Mouse (Mus musculus): ENCODE results near the gene Lasp1. TPM values are rescaled to one million over a fixed set of nuclear protein-coding genes. Genes with fewer than 3 reads are reported as not detected.
A peak's percentile ranks its signal among the peaks of the same experiment; 100 is the strongest.
"Not testable (repeated sequence)": the region's sequence is repeated elsewhere in the genome, so short reads cannot be mapped to it uniquely, and the experiment has no call there.

Gene Lasp1
- polyA plus RNA-seq, 1 experiment from 2014 or later: 202 TPM

DNA sequence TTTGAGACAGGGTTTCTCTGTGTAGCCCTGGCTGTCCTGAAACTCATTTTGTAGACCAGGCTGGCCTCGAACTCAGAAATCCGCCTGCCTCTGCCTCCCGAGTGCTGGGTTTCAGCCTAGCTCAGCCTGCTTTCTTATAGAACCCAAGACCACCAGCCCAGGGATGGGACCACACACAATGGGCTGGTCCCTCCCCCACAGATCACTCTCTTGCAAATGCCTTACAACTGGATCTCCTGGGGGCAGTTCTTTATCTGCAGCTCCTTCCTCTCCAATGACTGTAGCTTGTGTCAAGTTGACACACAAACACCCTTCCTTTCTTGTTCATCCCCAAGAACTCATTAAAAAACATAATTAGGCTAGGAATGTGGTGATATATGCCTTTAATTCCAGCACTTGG lies 10.8 kb upstream of the Lasp1 start:
- H3K27ac ChIP-seq (ENCODE audit: low read length): no peak overlapping the region
- 95% methylated on average over 3 of the region's 3 CpGs for WGBS
- no peaks in the 10 kb centered on the region for H3K27me3 ChIP-seq (ENCODE audit: control insufficient read depth, insufficient read depth, low read depth, low read length)
- no peaks in the 10 kb centered on the region for H3K36me3 ChIP-seq (ENCODE audit: control insufficient read depth, insufficient read depth, low read length)
- no peak overlapping the region for H3K4me2 ChIP-seq (ENCODE audit: low read length)
- no peak for ATAC-seq
- no peaks in the 10 kb centered on the region for H3K9me3 ChIP-seq (replicated peaks; ENCODE audit: control insufficient read depth, low read length, poor library complexity, severe bottlenecking)
- no peak overlapping the region for H3K9ac ChIP-seq (ENCODE audit: low read depth, low read length)
- H3K4me3 ChIP-seq (ENCODE audit: low read depth, low read length): no peak overlapping the region
- no peaks in the 10 kb centered on the region for H3K4me1 ChIP-seq (ENCODE audit: control insufficient read depth, insufficient read depth, low read length)

GRCm38 (mm10) chr11:97789727-97790126 lies 9.1 kb upstream of the Lasp1 start:
- 88% methylated on average over 5 of the region's 5 CpGs for WGBS
- Histone ChIP-seq H3K4me2 (ENCODE audit: low read length) (no peak overlapping the region), H3K27ac (ENCODE audit: low read length) (no peak overlapping the region), H3K9ac (ENCODE audit: low read depth, low read length) (no peak overlapping the region), H3K4me3 (ENCODE audit: low read depth, low read length) (no peak overlapping the region), H3K4me1 (ENCODE audit: control insufficient read depth, insufficient read depth, low read length) (no peaks in the 10 kb centered on the region), H3K9me3 (replicated peaks; ENCODE audit: control insufficient read depth, low read length, poor library complexity, severe bottlenecking) (no peaks in the 10 kb centered on the region), H3K27me3 (ENCODE audit: control insufficient read depth, insufficient read depth, low read depth, low read length) (no peaks in the 10 kb centered on the region), H3K36me3 (ENCODE audit: control insufficient read depth, insufficient read depth, low read length) (no peaks in the 10 kb centered on the region)
- no peak for ATAC-seq

DNA sequence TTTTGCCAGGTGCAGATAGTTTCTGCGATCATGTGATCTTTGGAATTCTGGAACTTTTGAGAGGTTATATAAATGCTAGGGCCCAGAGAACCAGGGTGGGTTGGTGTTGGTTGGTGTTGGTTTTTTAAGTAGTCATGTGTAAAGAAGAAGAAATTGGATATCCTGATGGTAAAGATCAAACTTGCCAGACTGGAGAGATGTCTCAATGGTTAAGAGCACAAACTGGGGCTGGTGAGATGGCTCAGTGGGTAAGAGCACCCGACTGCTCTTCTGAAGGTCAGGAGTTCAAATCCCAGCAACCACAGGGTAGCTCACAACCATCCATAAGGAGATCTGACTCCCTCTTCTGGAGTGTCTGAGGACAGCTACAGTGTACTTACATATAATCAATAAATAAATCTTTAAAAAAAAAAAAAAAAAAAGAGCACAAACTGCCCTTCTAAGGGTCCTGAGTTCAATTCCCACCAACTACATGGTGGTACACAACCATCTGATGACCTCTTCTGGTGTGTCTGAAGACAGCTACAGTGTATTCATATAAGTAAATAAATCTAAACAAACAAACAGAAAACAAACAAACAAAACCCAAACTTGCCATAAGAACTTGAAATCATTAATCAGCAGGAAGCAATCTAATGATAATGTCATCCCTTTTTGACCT lies 7.9 kb upstream of the Lasp1 start:
- H3K4me3 ChIP-seq (ENCODE audit: low read depth, low read length); H3K27me3 ChIP-seq (ENCODE audit: control insufficient read depth, insufficient read depth, low read depth, low read length); H3K9me3 ChIP-seq (replicated peaks; ENCODE audit: control insufficient read depth, low read length, poor library complexity, severe bottlenecking); H3K27ac ChIP-seq (ENCODE audit: low read length); H3K4me2 ChIP-seq (ENCODE audit: low read length); H3K4me1 ChIP-seq (ENCODE audit: control insufficient read depth, insufficient read depth, low read length); ATAC-seq; H3K36me3 ChIP-seq (ENCODE audit: control insufficient read depth, insufficient read depth, low read length); H3K9ac ChIP-seq (ENCODE audit: low read depth, low read length): not testable (repeated sequence)
- WGBS: 83% methylated on average over 2 of the region's 2 CpGs

- Histone ChIP-seq H3K4me2 (ENCODE audit: low read length) (no peak overlapping the region), H3K4me3 (ENCODE audit: low read depth, low read length) (no peak overlapping the region), H3K9me3 (replicated peaks; ENCODE audit: control insufficient read depth, low read length, poor library complexity, severe bottlenecking) (no peaks in the 10 kb centered on the region), H3K4me1 (ENCODE audit: control insufficient read depth, insufficient read depth, low read length) (no peaks in the 10 kb centered on the region), H3K9ac (ENCODE audit: low read depth, low read length) (no peak overlapping the region), H3K27ac (ENCODE audit: low read length) (no peak overlapping the region), H3K36me3 (ENCODE audit: control insufficient read depth, insufficient read depth, low read length) (no peaks in the 10 kb centered on the region), H3K27me3 (ENCODE audit: control insufficient read depth, insufficient read depth, low read depth, low read length) (no peaks in the 10 kb centered on the region)
- ATAC-seq: no peak
- WGBS: 8% methylated on average over 2 of the region's 2 CpGs
These were observed 5.6 kb upstream of the Lasp1 start for GRCm38 (mm10) chr11:97793165-97793564.

DNA sequence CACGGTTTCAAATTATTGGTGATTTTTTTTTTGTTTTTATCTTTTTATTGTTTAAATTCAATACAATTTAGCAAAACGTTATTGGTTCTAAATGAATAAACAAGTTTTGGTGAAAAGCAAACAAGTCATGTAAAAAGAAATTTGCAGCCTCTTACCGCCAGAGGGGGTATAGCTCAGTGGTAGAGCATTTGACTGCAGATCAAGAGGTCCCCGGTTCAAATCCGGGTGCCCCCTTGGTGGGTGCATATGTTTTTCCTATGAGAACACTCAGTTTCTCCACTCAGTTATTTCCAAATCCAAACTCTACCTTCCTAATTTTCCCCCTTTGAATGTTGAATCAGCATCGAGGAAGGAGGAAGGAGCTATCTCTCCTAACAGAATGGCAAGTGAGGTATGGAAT lies 1.9 kb upstream of the Lasp1 start:
- ATAC-seq: no peak
- H3K27me3 ChIP-seq (ENCODE audit: control insufficient read depth, insufficient read depth, low read depth, low read length): no peaks in the 10 kb centered on the region
- WGBS: 7% methylated on average over 6 of the region's 6 CpGs
- no peak overlapping the region for H3K27ac ChIP-seq (ENCODE audit: low read length)
- H3K4me2 ChIP-seq (ENCODE audit: low read length): no peak overlapping the region
- H3K36me3 ChIP-seq (ENCODE audit: control insufficient read depth, insufficient read depth, low read length): no peaks in the 10 kb centered on the region
- H3K9me3 ChIP-seq (replicated peaks; ENCODE audit: control insufficient read depth, low read length, poor library complexity, severe bottlenecking): no peaks in the 10 kb centered on the region
- H3K9ac ChIP-seq (ENCODE audit: low read depth, low read length): no peak overlapping the region
- peaks cover 10% of the 10 kb centered on the region for H3K4me1 ChIP-seq (ENCODE audit: control insufficient read depth, insufficient read depth, low read length)
- no peak overlapping the region for H3K4me3 ChIP-seq (ENCODE audit: low read depth, low read length)

DNA sequence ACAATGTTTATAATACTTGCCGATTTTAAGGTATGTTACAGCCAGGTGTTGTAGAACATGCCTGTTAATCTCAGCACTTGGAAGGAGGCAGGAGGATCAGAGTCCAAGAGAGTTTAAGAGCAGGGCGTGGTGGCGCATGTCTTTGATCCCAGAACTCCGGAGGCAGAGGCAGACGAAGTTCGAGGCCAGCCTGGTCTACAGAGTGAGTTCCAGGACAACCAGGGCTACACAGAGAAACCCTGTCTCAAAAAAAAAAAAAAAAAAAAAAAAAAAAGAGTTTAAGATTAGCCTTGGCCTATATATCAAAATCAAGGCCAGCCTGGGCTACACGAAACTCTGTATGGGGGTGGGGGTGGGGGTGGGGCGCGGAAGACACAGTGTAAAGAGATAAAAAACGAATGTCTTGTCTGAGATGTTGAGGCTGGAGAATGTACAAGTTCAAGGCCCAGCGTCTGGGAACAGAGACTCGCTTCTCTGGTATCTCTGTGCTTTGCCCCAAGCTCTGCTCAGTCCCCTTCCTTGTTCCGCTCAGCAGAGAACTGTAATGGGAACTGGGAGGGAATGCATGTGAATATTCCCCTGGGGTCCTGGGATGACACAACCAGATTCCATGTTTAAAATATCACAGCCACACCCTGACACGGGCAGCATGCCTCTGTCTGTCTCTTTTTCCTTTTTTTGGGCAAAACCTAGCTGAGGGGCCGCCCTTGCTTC lies 1.3 kb upstream of the Lasp1 start:
- no peak overlapping the region for H3K9ac ChIP-seq (ENCODE audit: low read depth, low read length)
- H3K4me2 ChIP-seq (ENCODE audit: low read length): peak overlapping the region; percentile 76; the same call in 1 of the 2 replicates
- ATAC-seq: no peak
- 65% methylated on average over 15 of the region's 15 CpGs for WGBS
- no peaks in the 10 kb centered on the region for H3K27me3 ChIP-seq (ENCODE audit: control insufficient read depth, insufficient read depth, low read depth, low read length)
- H3K36me3 ChIP-seq (ENCODE audit: control insufficient read depth, insufficient read depth, low read length): no peaks in the 10 kb centered on the region
- no peak overlapping the region for H3K4me3 ChIP-seq (ENCODE audit: low read depth, low read length)
- peaks cover 17% of the 10 kb centered on the region for H3K4me1 ChIP-seq (ENCODE audit: control insufficient read depth, insufficient read depth, low read length)
- no peak overlapping the region; the same call in 1 of the 2 replicates for H3K27ac ChIP-seq (ENCODE audit: low read length)
- H3K9me3 ChIP-seq (replicated peaks; ENCODE audit: control insufficient read depth, low read length, poor library complexity, severe bottlenecking): no peaks in the 10 kb centered on the region

DNA sequence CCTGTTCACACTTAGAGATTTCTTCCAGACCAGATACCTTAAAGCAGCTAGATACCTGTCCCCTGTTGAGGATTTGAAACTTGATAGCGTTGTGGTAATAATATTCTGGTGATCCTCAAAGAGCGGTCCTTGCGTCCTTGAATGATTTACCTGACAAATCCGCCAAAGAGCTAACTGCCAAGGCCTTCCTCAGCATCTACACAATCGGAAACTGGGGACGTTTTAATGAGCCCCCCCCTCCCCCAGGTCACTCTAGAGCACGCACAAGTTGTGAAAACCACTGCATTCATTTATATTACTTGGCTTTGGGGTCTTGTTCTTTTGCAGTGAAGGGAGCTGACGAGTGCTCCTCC lies 741 bp upstream of the Lasp1 start:
- Histone ChIP-seq H3K27me3 (ENCODE audit: control insufficient read depth, insufficient read depth, low read depth, low read length) (no peaks in the 10 kb centered on the region), H3K36me3 (ENCODE audit: control insufficient read depth, insufficient read depth, low read length) (no peaks in the 10 kb centered on the region), H3K4me2 (ENCODE audit: low read length) (peak overlapping the region; percentile 76), H3K9ac (ENCODE audit: low read depth, low read length) (0 out of 2 replicates have a peak overlapping the region, but pooled peaks have one; percentile 3), H3K4me1 (ENCODE audit: control insufficient read depth, insufficient read depth, low read length) (peaks cover 19% of the 10 kb centered on the region), H3K9me3 (replicated peaks; ENCODE audit: control insufficient read depth, low read length, poor library complexity, severe bottlenecking) (no peaks in the 10 kb centered on the region), H3K27ac (ENCODE audit: low read length) (peak overlapping the region; percentile 98), H3K4me3 (ENCODE audit: low read depth, low read length) (peak overlapping the region; percentile 92)
- 34% methylated on average over 8 of the region's 8 CpGs for WGBS
- no peak for ATAC-seq

- peak overlapping the region; percentile 98 for H3K27ac ChIP-seq (ENCODE audit: low read length)
- ATAC-seq: peak; percentile 88
- WGBS: under 1% methylated on average over 68 of the region's 71 CpGs
- no peaks in the 10 kb centered on the region for H3K27me3 ChIP-seq (ENCODE audit: control insufficient read depth, insufficient read depth, low read depth, low read length)
- peak overlapping the region; percentile 92 for H3K4me3 ChIP-seq (ENCODE audit: low read depth, low read length)
- no peaks in the 10 kb centered on the region for H3K9me3 ChIP-seq (replicated peaks; ENCODE audit: control insufficient read depth, low read length, poor library complexity, severe bottlenecking)
- H3K4me1 ChIP-seq (ENCODE audit: control insufficient read depth, insufficient read depth, low read length): peaks cover 27% of the 10 kb centered on the region
- H3K9ac ChIP-seq (ENCODE audit: low read depth, low read length): peak overlapping the region; percentile 98
- peak overlapping the region; percentile 76 for H3K4me2 ChIP-seq (ENCODE audit: low read length)
- no peaks in the 10 kb centered on the region for H3K36me3 ChIP-seq (ENCODE audit: control insufficient read depth, insufficient read depth, low read length)
These were observed 570 bp downstream of the Lasp1 start for GRCm38 (mm10) chr11:97799146-97799993.

Data from midbrain, embryonic 16.5 days (tissue).